Mouse (Mus musculus): ENCODE results near the gene Cabp1. TPM values are rescaled to one million over a fixed set of nuclear protein-coding genes. Genes with fewer than 3 reads are reported as not detected.

The Cabp1 gene
- total and polyA plus RNA-seq, 3 experiments: 0.35 to 1.7 TPM; not detected in 1

DNA sequence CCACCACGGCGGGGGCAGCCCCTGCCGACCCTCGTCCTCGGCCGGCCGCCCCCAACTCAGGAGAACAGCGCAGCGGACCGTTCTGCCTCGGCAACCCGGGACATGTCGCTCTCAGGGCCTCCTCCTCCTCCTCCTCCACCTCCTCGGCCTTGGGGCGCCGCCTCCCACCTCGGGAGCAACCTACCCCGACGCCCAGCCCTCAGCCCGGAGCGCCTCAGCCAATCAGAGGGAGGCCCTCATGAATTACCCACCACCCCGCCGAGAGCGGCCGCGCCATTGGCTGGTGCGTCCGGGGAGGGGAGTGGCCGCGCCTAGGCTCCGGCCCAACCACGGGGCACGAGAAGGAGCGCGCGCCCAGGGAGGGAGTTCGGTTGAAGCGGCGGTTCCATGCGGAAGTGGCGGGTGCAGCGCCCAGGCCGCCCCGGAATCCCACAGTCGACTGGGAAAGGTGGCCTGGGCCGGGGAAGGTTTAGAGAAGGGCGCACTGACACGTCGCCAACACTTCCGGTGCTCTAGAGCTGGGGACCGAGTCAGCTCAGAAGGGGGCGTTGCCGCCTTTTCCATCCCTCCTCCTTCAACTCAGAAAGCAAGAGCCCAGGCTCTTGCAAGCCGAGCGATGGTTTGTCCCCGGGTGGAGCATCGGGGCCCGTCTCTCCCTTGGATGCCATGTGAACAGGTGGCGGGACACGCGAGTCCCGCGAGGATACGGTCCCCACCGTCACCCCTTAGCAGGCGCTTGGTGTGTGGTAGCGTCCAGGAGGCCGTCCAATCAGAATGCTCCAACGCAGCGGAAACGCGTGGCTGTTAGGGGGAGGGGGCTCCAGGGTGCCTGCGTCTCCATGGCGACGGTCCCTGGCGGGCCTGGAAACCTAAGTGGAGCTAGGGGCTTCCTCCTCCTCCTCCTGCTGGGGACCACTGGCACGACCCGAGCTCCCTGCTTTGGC lies 35.9 kb downstream of the Cabp1 start, which contains the start of gene Mlec:
Mlec (minus strand) TSS at position 140 of the 944 bp plus-strand sequence.
- peaks cover 0 to 34% of the 10 kb centered on the region in 2 experiments; a peak in 3 of 4 replicates for H3K36me3 ChIP-seq (ENCODE audit: control insufficient read depth in 1 of 2, insufficient read depth in 2 of 2, low read length in 2 of 2)
- peaks cover 7 to 38% of the 10 kb centered on the region in 2 experiments for H3K4me1 ChIP-seq (ENCODE audit: control insufficient read depth in 1 of 2, insufficient read depth in 2 of 2, low read length in 2 of 2)
- H3K27me3 ChIP-seq (ENCODE audit: control insufficient read depth in 1 of 2, insufficient read depth in 2 of 2, low read length in 2 of 2): no peaks in the 10 kb centered on the region
- 0 out of 6 replicates have a peak, but pooled peaks of 1 of the 3 experiments have one; percentile 5 for TF ChIP-seq CTCF (IDR thresholded peaks at IDR 0.05 in 2 of 3, conservative IDR thresholded peaks at IDR 0.05 in 1 of 3; ENCODE audit: control insufficient read depth in 1 of 3, insufficient read depth in 1 of 3, low read depth in 2 of 3, low read length in 3 of 3, poor library complexity in 1 of 3, severe bottlenecking in 1 of 3)
- TF ChIP-seq USF1 (IDR thresholded peaks at IDR 0.05; ENCODE audit: low read depth, low read length): peak; percentile 44; the same call in 1 of the 2 replicates
- no peak; the same call in 1 of the 2 replicates for TF ChIP-seq MAZ (IDR thresholded peaks at IDR 0.05; ENCODE audit: low read depth, low read length)
- TF ChIP-seq ELF1 (IDR thresholded peaks at IDR 0.05; ENCODE audit: low read depth, low read length): peak; percentile 95
- no peak for TF ChIP-seq MAFK (IDR thresholded peaks at IDR 0.05; ENCODE audit: borderline replicate concordance, low read depth, low read length)
- TF ChIP-seq NRF1 (IDR thresholded peaks at IDR 0.05; ENCODE audit: insufficient read depth, low read depth, low read length, poor library complexity, severe bottlenecking): peak; percentile 44
- peak; percentile 63 for TF ChIP-seq MAX (IDR thresholded peaks at IDR 0.05; ENCODE audit: low read length)
- TF ChIP-seq TCF12 (IDR thresholded peaks at IDR 0.05; ENCODE audit: low read depth, low read length): peak; percentile 40; the same call in 1 of the 2 replicates
- TF ChIP-seq RAD21 (IDR thresholded peaks at IDR 0.05; ENCODE audit: low read depth, low read length): no peak
- peak; percentile 80 for TF ChIP-seq POLR2A (IDR thresholded peaks at IDR 0.05; ENCODE audit: control insufficient read depth in 1 of 2, insufficient read depth in 1 of 2, low read depth in 1 of 2, low read length in 2 of 2, poor library complexity in 1 of 2)
- peak; percentile 83; the same call in 1 of the 2 replicates for TF ChIP-seq MYC (IDR thresholded peaks at IDR 0.05; ENCODE audit: low read depth, low read length)
- no peak for TF ChIP-seq USF2 (IDR thresholded peaks at IDR 0.05; ENCODE audit: borderline replicate concordance in 1 of 2, insufficient read depth in 1 of 2, low read depth in 1 of 2, low read length in 2 of 2)
- 0 out of 2 replicates have a peak, but pooled peaks have one; percentile 69 for TF ChIP-seq E2F4 (IDR thresholded peaks at IDR 0.05; ENCODE audit: borderline replicate concordance, low read depth, low read length)
- TF ChIP-seq TAL1 (IDR thresholded peaks at IDR 0.05; ENCODE audit: low read length): no peak
- peak; percentile 84 for TF ChIP-seq SIN3A (IDR thresholded peaks at IDR 0.05; ENCODE audit: low read length)
- peak; percentile 59 for TF ChIP-seq TBP (IDR thresholded peaks at IDR 0.05; ENCODE audit: low read depth, low read length)
- peak; percentile 39; the same call in 1 of the 2 replicates for TF ChIP-seq UBTF (IDR thresholded peaks at IDR 0.05; ENCODE audit: borderline replicate concordance, insufficient read depth, low read depth, low read length)
- TF ChIP-seq KAT2A (conservative IDR thresholded peaks at IDR 0.05; ENCODE audit: low read depth, low read length): peak; percentile 64
- TF ChIP-seq ZC3H11A (IDR thresholded peaks at IDR 0.05; ENCODE audit: low read depth, low read length): no peak
- no peak for TF ChIP-seq GATA1 (IDR thresholded peaks at IDR 0.05; ENCODE audit: low read depth, low read length)
- peak; percentile 88 for TF ChIP-seq HCFC1 (IDR thresholded peaks at IDR 0.05; ENCODE audit: low read depth, low read length)
- TF ChIP-seq ZMIZ1 (IDR thresholded peaks at IDR 0.05; ENCODE audit: low read depth, low read length): peak; percentile 90
- TF ChIP-seq POLR2AphosphoS2 (IDR thresholded peaks at IDR 0.05; ENCODE audit: low read length): peak; percentile 88
- no peak for TF ChIP-seq ZKSCAN1 (IDR thresholded peaks at IDR 0.05; ENCODE audit: low read depth, low read length)
- TF ChIP-seq CHD1 (IDR thresholded peaks at IDR 0.05; ENCODE audit: low read depth, low read length): peak; percentile 98
- peak; percentile 82 for TF ChIP-seq NELFE (IDR thresholded peaks at IDR 0.05; ENCODE audit: low read depth, low read length)
- TF ChIP-seq BHLHE40 (IDR thresholded peaks at IDR 0.05; ENCODE audit: borderline replicate concordance, low read depth, low read length): no peak
- TF ChIP-seq POLR2AphosphoS5 (IDR thresholded peaks at IDR 0.05; ENCODE audit: borderline replicate concordance, low read depth, low read length): no peak
- peak; percentile 69 for TF ChIP-seq MXI1 (IDR thresholded peaks at IDR 0.05; ENCODE audit: low read depth, low read length)
- peak in 1 of 2 experiments; percentile 19; a peak in 2 of 4 replicates for TF ChIP-seq EP300 (IDR thresholded peaks at IDR 0.05; ENCODE audit: low read depth in 1 of 2, low read length in 2 of 2)
- no peak for TF ChIP-seq RCOR1 (IDR thresholded peaks at IDR 0.05; ENCODE audit: low read depth, low read length)
- TF ChIP-seq MYB (IDR thresholded peaks at IDR 0.05; ENCODE audit: low read depth, low read length): peak; percentile 91
- peak; percentile 74; the same call in 1 of the 2 replicates for TF ChIP-seq MEF2A (IDR thresholded peaks at IDR 0.05; ENCODE audit: extremely low read depth, insufficient replicate concordance, low read depth, low read length, poor library complexity, severe bottlenecking)
- TF ChIP-seq ETS1 (IDR thresholded peaks at IDR 0.05; ENCODE audit: low read depth, low read length): no peak
- no peaks in the 10 kb centered on the region for H3K9me3 ChIP-seq (replicated peaks; ENCODE audit: insufficient read depth, low read length)
- peak within 1 kb of the TSS; percentile 98 for H3K27ac ChIP-seq (ENCODE audit: control insufficient read depth, low read depth, low read length)
- peak within 1 kb of the TSS; percentile 98 for H3K9ac ChIP-seq (ENCODE audit: control insufficient read depth, low read depth, low read length, poor library complexity, severe bottlenecking)
- DNase-seq (ENCODE audit: low read depth, low spot score): peak; percentile 99
- peak within 1 kb of the TSS; percentile 85 to 87 for H3K4me3 ChIP-seq (ENCODE audit: control insufficient read depth in 1 of 2, insufficient read depth in 1 of 2, low read depth in 2 of 2, low read length in 2 of 2)
- peaks cover 52% of the 10 kb centered on the region for H3K79me2 ChIP-seq (ENCODE audit: control insufficient read depth, insufficient read depth, low read length, poor library complexity)

Measured in MEL (cell line).